Mouse (Mus musculus) right cerebral cortex, postnatal 25 days (tissue): Measurements from ENCODE around the gene Inpp4a.

Experiments
- DNase-seq: peaks from one replicate; pipeline ENCODE4 v3.0.0; 2022

Inpp4a gene

GRCm38 (mm10) chr1:37324569-37324968 is 24.9 kb downstream of the Inpp4a start:
- no peak for DNase-seq

- DNase-seq: no peak
These were observed 27.6 kb downstream of the Inpp4a start for GRCm38 (mm10) chr1:37327311-37327710.

- DNase-seq: no peak
These were observed 29.5 kb downstream of the Inpp4a start for GRCm38 (mm10) chr1:37329132-37329531.

- DNase-seq: no peak
These were observed 30.2 kb downstream of the Inpp4a start for GRCm38 (mm10) chr1:37329831-37330230.

- no peak for DNase-seq
These were observed 33.1 kb downstream of the Inpp4a start for GRCm38 (mm10) chr1:37332756-37333155.

- no peak for DNase-seq
These were observed 34.2 kb downstream of the Inpp4a start for GRCm38 (mm10) chr1:37333741-37334440.

- no peak for DNase-seq
These were observed 36.4 kb downstream of the Inpp4a start for GRCm38 (mm10) chr1:37336022-37336421.

- no peak for DNase-seq
These were observed 37.1 kb downstream of the Inpp4a start for GRCm38 (mm10) chr1:37336794-37337193.

GRCm38 (mm10) chr1:37337273-37337672 is 37.6 kb downstream of the Inpp4a start:
- DNase-seq: no peak

GRCm38 (mm10) chr1:37339144-37339543 is 39.5 kb downstream of the Inpp4a start:
- DNase-seq: no peak

GRCm38 (mm10) chr1:37341347-37341746 is 41.7 kb downstream of the Inpp4a start:
- DNase-seq: no peak

GRCm38 (mm10) chr1:37341914-37342313 is 42.2 kb downstream of the Inpp4a start:
- DNase-seq: no peak

GRCm38 (mm10) chr1:37342524-37342923 is 42.9 kb downstream of the Inpp4a start:
- DNase-seq: no peak

GRCm38 (mm10) chr1:37343265-37343664 is 43.6 kb downstream of the Inpp4a start:
- no peak for DNase-seq

GRCm38 (mm10) chr1:37344223-37344916 is 44.7 kb downstream of the Inpp4a start:
- DNase-seq: no peak

- no peak for DNase-seq
These were observed 47.9 kb downstream of the Inpp4a start for GRCm38 (mm10) chr1:37347361-37348080.

GRCm38 (mm10) chr1:37350886-37351651 is 51.4 kb downstream of the Inpp4a start:
- peak; percentile 49 for DNase-seq

- DNase-seq: no peak
These were observed 52.3 kb downstream of the Inpp4a start for GRCm38 (mm10) chr1:37351961-37352360.

- DNase-seq: no peak
These were observed 53.8 kb downstream of the Inpp4a start for GRCm38 (mm10) chr1:37353456-37353855.

- DNase-seq: no peak
These were observed 55.8 kb downstream of the Inpp4a start for GRCm38 (mm10) chr1:37355492-37355891.

- no peak for DNase-seq
These were observed 56.6 kb downstream of the Inpp4a start for GRCm38 (mm10) chr1:37356305-37356704.

- DNase-seq: no peak
These were observed 57.5 kb downstream of the Inpp4a start for GRCm38 (mm10) chr1:37357173-37357572.

- DNase-seq: no peak
These were observed 59.0 kb downstream of the Inpp4a start for GRCm38 (mm10) chr1:37358621-37359020.
